Mouse (Mus musculus): ENCODE measurements around the gene Nxpe3. TPM values are rescaled to one million over a fixed set of nuclear protein-coding genes. Genes with fewer than 3 reads are reported as not detected.

Nxpe3 gene
- total RNA-seq, 2 experiments from 2014 or later: 5.6 to 6.2 TPM

GRCm38 (mm10) chr16:55811792-55812191, 83.3 kb downstream of the Nxpe3 start:
- DNase-seq: no peak
- intact Hi-C loops (cut with DNase I): no loop called here

- DNase-seq: no peak
- intact Hi-C loops (cut with DNase I): no loop called here
Measured at GRCm38 (mm10) chr16:55809779-55810514, 85.1 kb downstream of the Nxpe3 start.

GRCm38 (mm10) chr16:55809345-55809744, 85.7 kb downstream of the Nxpe3 start:
- no peak for DNase-seq
- intact Hi-C loops (cut with DNase I): no loop called here

GRCm38 (mm10) chr16:55807505-55807932, 87.6 kb downstream of the Nxpe3 start:
- DNase-seq: no peak
- intact Hi-C loops (cut with DNase I): no loop called here

- DNase-seq: no peak
- intact Hi-C loops (cut with DNase I): no loop called here
Measured at GRCm38 (mm10) chr16:55804799-55805198, 90.3 kb downstream of the Nxpe3 start.

GRCm38 (mm10) chr16:55801629-55802028, 93.5 kb downstream of the Nxpe3 start:
- DNase-seq: no peak
- intact Hi-C loops (cut with DNase I): no loop called here

GRCm38 (mm10) chr16:55798845-55799244, 96.2 kb downstream of the Nxpe3 start:
- intact Hi-C loops (cut with DNase I): no loop called here
- DNase-seq: no peak

- no peak for DNase-seq
- intact Hi-C loops (cut with DNase I): no loop called here
Measured at GRCm38 (mm10) chr16:55790326-55790725, 104.8 kb downstream of the Nxpe3 start.

Other genes with a start within 250 kb of the Nxpe3 start
- gene Nfkbiz, start 56.4 kb downstream of the Nxpe3 start, total RNA-seq (2021): 1 to 10 TPM; 2.3 to 2.5 TPM
- gene Cep97, start 39.6 kb upstream of the Nxpe3 start, total RNA-seq (2021): 10 to 100 TPM in 1 of 2 experiments, 1 to 10 TPM in 1; 8.9 to 11.2 TPM
- 100 to 1,000 TPM; 527 to 578 TPM for gene Rpl24, start 71.0 kb upstream of the Nxpe3 start, total RNA-seq (2021)
- gene Zbtb11, start 78.6 kb upstream of the Nxpe3 start, total RNA-seq (2021): 10 to 100 TPM; 29.1 to 31.8 TPM
- 100 to 1,000 TPM; 114 to 118 TPM for gene Pcnp, start 134.5 kb upstream of the Nxpe3 start, total RNA-seq (2021)
- gene Trmt10c, start 142.5 kb upstream of the Nxpe3 start, total RNA-seq (2021): 10 to 100 TPM; 10.3 to 11.2 TPM
- 10 to 100 TPM; 54.3 to 65.4 TPM for gene Senp7, start 153.1 kb upstream of the Nxpe3 start, total RNA-seq (2021)

All from left cerebral cortex, postnatal 4 days (tissue).